Mouse (Mus musculus) embryonic stem cell, embryonic (primary cell): Measurements from ENCODE around the gene Clspn.
"Not testable (repeated sequence)": the region's sequence is repeated elsewhere in the genome, so short reads cannot be mapped to it uniquely, and the experiment has no call there.

Experiments used
- CTCF ChIA-PET, 4 experiments: fragments of 300-600 bp in 2 of 4; fragments of 350-600 bp in 2 of 4; sonication (Branson Sonifier 250); formaldehyde crosslinking; loops; one replicate each; lab custom pipeline; 2022; ENCODE audit warnings: inconsistent platforms in 2 of 4; lab: Charles Lee
- POLR2A ChIA-PET, 4 experiments: fragments of 300-600 bp in 2 of 4; fragments of 350-600 bp in 2 of 4; sonication (Branson Sonifier 250); formaldehyde crosslinking; loops; one replicate each; lab custom pipeline; 2022; ENCODE audit warnings: antibody characterized with exemption in 4 of 4, inconsistent platforms in 1 of 4; lab: Charles Lee

The Clspn gene

GRCm38 (mm10) chr4:126556809-126557711, at the start of gene Clspn:
Clspn (plus strand) TSS chr4:126556935.
- ChIA-PET POLR2A (interaction anchor here (0.6 to 2.0 kb wide), 84 partner anchors 8 to 1397 kb away, joined by 3 to 20 read pairs (median 4); partner anchors contain the start of genes AU040320 (in 3 of the 4), Psmb2 (in 3 of the 4), Ago1 (in 2 of the 4) and Ncdn (in 2 of the 4)), CTCF (interaction anchor here (0.5 to 1.2 kb wide), 24 partner anchors 16 to 1710 kb away, joined by 3 to 14 read pairs (median 4); partner anchors contain the start of genes AU040320 (in 1 of the 4), Ago1 (in 1 of the 4), Gjb5 (in 1 of the 4) and Ncdn (in 1 of the 4))

GRCm38 (mm10) chr4:126508110-126508899, 48.4 kb upstream of the Clspn start:
- ChIA-PET CTCF (no interaction called here), POLR2A (interaction anchor here in 2 of 4 experiments (0.6 to 1.2 kb wide), 4 partner anchors 22 to 52 kb away, joined by 3 to 7 read pairs (median 3); no protein-coding TSS in a partner anchor)

GRCm38 (mm10) chr4:126509072-126509471, 47.7 kb upstream of the Clspn start:
- ChIA-PET POLR2A (interaction anchor here in 1 of 4 experiments (0.9 to 1.2 kb wide), 2 partner anchors 21 to 29 kb away, joined by 3 read pairs; no protein-coding TSS in a partner anchor), CTCF (interaction anchor here in 2 of 4 experiments (0.6 kb wide), 2 partner anchors 171 to 374 kb away, joined by 3 to 4 read pairs; no protein-coding TSS in a partner anchor)

GRCm38 (mm10) chr4:126511013-126511412, 45.7 kb upstream of the Clspn start:
- ChIA-PET CTCF (interaction anchor here in 2 of 4 experiments (0.6 kb wide), 3 partner anchors 25 to 1308 kb away, joined by 3 to 4 read pairs (median 3); no protein-coding TSS in a partner anchor), POLR2A (interaction anchor here in 2 of 4 experiments (0.7 to 2.2 kb wide), 3 partner anchors 8 to 105 kb away, joined by 3 to 4 read pairs (median 3); no protein-coding TSS in a partner anchor)

- ChIA-PET CTCF (interaction anchor here in 2 of 4 experiments (1.1 to 1.4 kb wide), 2 partner anchors 45 to 180 kb away, joined by 3 read pairs; no protein-coding TSS in a partner anchor), POLR2A (interaction anchor here (0.6 to 2.2 kb wide), 4 partner anchors 42 to 1587 kb away, joined by 4 to 6 read pairs (median 5); no protein-coding TSS in a partner anchor)
Measured at GRCm38 (mm10) chr4:126512308-126513066, 44.2 kb upstream of the Clspn start.

DNA sequence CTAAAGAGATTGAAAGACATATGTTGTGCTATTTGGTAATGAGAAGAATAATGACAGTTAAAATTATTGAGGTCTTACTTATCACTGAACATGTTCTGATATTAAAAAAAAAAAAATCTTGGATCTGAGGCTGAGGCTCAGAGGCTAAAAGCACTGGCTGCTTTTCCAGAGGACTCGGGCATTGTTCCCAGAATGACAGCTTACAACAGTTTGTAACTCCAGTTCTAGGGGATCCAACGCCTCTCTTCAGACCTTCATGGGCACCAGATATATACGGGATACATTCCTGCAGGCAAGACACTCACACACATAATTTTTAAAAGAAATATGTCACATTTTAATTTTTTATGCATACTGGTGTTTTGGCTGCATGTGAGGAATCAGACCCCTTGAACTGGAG, 30.6 kb upstream of the Clspn start:
- CTCF ChIA-PET = interaction anchor here (0.7 to 1.6 kb wide), 12 partner anchors 8 to 250 kb away, joined by 3 to 9 read pairs (median 4); partner anchors contain the start of gene Adprhl2 (in 2 of the 4)
- POLR2A ChIA-PET = interaction anchor here in 3 of 4 experiments (0.6 to 1.3 kb wide), 3 partner anchors 60 to 793 kb away, joined by 3 to 4 read pairs (median 3); no protein-coding TSS in a partner anchor

GRCm38 (mm10) chr4:126526828-126527227, 29.9 kb upstream of the Clspn start:
- CTCF ChIA-PET = interaction anchor here (0.6 to 1.6 kb wide), 19 partner anchors 8 to 270 kb away, joined by 3 to 9 read pairs (median 3); partner anchors contain the start of genes Adprhl2 (in 2 of the 4) and Clspn (in 1 of the 4)
- POLR2A ChIA-PET = interaction anchor here in 2 of 4 experiments (0.6 to 1.3 kb wide), 3 partner anchors 59 to 191 kb away, joined by 3 to 4 read pairs (median 3); no protein-coding TSS in a partner anchor

DNA sequence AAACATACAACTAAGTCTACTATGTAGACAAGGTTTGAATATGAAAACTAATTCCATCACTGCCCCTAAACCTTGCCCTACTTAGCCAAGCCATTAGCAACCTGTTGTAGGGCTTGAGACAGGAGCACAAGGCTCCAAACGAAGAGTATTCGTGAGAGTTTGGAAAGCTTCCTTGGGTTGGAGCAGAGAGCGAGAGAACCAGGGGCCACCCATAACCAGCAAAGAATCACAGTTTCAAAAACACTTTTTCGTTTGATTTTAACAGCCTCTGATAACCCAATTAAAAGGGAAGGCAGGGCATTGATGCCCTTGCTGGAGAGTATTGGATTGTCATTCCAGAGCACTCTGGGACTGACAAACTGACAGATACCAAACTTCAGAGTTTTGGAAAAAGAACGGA, 24.4 kb upstream of the Clspn start:
- ChIA-PET POLR2A (interaction anchor here in 1 of 4 experiments (0.6 kb wide), 1 partner anchor 385 kb away, joined by 3 read pairs; the partner anchor contains the start of gene Eva1b), CTCF (no interaction called here)

DNA sequence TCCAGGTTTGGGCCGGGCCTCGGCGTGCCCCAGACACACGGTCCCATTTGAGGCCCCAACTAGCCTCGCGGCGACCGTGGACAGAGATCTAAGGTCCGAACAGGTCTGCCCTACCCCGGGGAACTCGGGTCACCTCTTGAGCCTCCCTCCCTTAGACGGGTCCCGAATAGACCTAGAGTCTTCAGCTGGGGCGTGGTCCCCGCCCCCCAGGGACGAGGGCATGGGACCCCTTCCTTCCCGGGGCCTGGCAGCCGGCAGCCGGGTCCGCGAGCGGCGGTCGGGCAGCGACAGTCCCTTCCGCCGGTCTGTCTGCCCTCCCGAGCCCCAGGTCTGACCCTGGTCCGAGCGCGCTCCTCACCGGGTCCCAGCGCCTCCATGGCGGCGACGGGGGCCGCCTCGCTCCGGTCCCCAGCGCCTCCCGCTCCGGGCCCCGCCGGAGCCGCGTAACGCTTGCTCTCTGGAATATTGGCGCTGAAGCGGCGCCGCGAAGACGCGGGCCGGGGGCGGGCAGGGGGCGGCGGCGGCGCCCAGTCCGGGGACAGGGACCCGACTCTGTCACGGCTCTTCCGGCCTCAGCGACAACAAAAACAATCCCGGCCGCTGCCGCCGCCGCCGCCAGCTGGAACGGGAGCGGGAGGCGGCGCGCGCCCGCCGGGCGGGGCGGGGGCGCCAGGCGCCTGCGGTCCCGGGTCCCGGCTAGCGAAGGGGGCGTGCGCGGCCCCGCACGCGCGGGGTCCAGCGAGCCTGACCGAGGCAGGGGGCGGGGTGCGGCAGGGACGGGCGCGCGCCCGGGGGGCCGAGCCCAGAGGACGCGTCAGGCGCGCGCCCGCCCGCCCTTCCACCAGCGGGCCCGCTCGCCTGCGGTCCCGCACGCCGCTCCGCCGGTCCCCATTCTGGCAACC, 23.7 kb upstream of the Clspn start, which contains the start of gene Ago4:
Gene Ago4 (minus strand): TSS at position 646 of the 902 bp plus-strand sequence.
- CTCF ChIA-PET = interaction anchor here in 1 of 4 experiments (0.5 to 1.3 kb wide), 3 partner anchors 13 to 428 kb away, joined by 3 to 5 read pairs (median 3); no protein-coding TSS in a partner anchor
- POLR2A ChIA-PET = interaction anchor here in 3 of 4 experiments (0.8 to 1.2 kb wide), 4 partner anchors 10 to 212 kb away, joined by 3 read pairs; partner anchors contain the start of genes Adprhl2 (in 1 of the 3) and Clspn (in 1 of the 3)

DNA sequence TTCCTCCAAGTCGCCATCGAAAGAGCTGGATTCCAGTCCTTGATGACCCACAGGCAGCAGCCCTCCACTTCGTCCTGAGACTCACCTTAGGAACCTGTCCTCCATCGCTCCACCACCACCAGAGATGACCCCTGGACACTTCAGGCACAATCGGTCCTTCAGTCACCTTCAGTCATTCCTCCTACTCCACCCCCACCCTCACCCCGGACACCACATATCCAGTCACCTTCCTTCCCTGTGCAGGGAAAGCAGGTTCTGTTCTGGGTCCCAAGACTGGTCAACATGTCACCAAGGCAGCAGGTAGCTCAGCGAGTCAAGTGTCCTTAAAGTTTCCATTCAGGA, 23.0 kb upstream of the Clspn start:
- ChIA-PET CTCF (interaction anchor here in 2 of 4 experiments (0.5 to 1.3 kb wide), 4 partner anchors 14 to 1638 kb away, joined by 3 to 5 read pairs (median 4); no protein-coding TSS in a partner anchor), POLR2A (interaction anchor here in 3 of 4 experiments (0.8 to 1.2 kb wide), 5 partner anchors 10 to 212 kb away, joined by 3 read pairs; partner anchors contain the start of genes Adprhl2 (in 1 of the 3) and Clspn (in 1 of the 3))

DNA sequence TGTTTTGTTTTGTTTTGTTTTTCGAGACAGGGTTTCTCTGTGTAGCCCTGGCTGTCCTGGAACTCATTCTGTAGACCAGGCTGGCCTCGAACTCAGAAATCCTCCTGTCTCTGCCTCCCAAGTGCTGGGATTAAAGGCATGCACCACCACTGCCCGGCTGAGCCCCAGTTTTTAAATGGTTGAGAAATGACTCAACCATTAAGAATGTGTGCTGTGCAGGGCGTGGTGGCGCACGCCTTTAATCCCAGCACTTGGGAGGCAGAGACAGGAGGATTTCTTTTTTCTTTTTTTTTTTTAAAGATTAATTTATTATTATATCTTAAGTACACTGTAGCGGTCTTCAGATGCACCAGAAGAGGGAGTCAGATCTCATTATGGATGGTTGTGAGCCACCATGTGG, 21.1 kb upstream of the Clspn start:
- POLR2A ChIA-PET = interaction anchor here in 1 of 4 experiments (1.3 kb wide), 1 partner anchor 214 kb away, joined by 3 read pairs; no protein-coding TSS in a partner anchor
- CTCF ChIA-PET = not testable (repeated sequence)

DNA sequence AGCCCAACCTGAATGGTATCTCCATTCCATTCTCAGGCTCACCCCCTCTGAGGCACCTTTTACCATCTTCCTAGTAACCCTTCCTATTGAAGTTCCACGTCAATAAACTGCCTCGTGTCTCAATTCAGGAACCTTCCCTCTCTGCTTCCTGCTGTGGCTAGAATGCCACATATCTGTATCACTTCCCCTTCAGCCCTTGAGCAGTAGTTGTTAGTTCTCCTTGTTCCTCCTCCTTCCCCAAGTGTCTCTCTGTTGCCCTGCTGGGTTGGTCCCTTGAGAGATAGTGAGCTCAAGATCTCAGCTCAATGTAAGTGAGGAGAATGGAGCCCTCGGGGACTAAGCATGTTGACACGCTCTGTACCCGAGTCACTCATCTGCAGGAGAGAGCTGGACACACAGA, 19.9 kb upstream of the Clspn start:
- POLR2A ChIA-PET = interaction anchor here in 3 of 4 experiments (0.6 to 2.3 kb wide), 12 partner anchors 10 to 704 kb away, joined by 3 to 8 read pairs (median 4); partner anchors contain the start of genes Ago1 (in 1 of the 3), Ago3 (in 1 of the 3), Eva1b (in 1 of the 3) and Map7d1 (in 1 of the 3)

DNA sequence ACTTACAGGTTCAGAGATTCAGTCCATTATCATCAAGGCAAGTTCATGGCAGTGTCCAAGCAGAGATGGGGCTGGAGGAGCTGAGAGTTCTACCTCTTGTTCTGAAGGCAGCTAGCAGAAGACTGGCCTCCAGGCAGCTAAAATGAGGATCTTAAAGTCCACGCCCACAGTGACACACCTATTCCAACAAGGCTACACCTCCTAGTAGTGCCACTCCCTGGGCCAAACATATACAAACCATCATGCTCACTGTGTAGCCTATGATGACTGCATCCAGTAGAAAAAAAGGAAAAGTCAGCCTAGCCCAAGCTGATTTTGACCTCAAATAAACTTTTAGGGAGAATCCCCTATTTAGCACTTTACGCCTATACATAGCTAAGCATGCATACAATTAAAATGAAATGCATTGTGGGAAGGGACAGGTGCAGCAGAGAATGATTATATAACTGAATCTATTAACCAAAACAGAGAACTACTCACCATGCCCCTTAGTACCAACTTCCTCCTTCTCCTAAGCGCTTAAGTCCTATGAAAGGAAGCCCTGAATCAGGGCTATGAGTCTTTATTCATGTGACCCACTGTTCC, 16.2 kb upstream of the Clspn start:
- POLR2A ChIA-PET = interaction anchor here (0.7 to 1.5 kb wide), 10 partner anchors 11 to 257 kb away, joined by 3 to 7 read pairs (median 3); partner anchors contain the start of genes Clspn (in 2 of the 4), Ago1 (in 1 of the 4) and Psmb2 (in 1 of the 4)

More for the DNA sequence above, 19.9 kb upstream of the Clspn start:
- CTCF ChIA-PET = interaction anchor here in 3 of 4 experiments (0.6 to 1.1 kb wide), 8 partner anchors 20 to 240 kb away, joined by 3 to 16 read pairs (median 3); partner anchors contain the start of genes Ago1 (in 2 of the 3) and Clspn (in 1 of the 3)

GRCm38 (mm10) chr4:126542838-126543237, 13.9 kb upstream of the Clspn start:
- POLR2A ChIA-PET = no interaction called here
- CTCF ChIA-PET = no interaction called here

More for the DNA sequence above, 16.2 kb upstream of the Clspn start:
- CTCF ChIA-PET = interaction anchor here in 1 of 4 experiments (0.6 kb wide), 1 partner anchor 9 kb away, joined by 3 read pairs; no protein-coding TSS in a partner anchor
